Mouse (Mus musculus): ENCODE data around the gene Katnal1.

- TF ChIP-seq CTCF (IDR thresholded peaks at IDR 0.05) (no peak), EP300 (IDR thresholded peaks at IDR 0.05) (no peak)
Observed at GRCm38 (mm10) chr5:148968958-148969576, 39.9 kb upstream of the Katnal1 start.
